Mouse (Mus musculus) forebrain, embryonic 13.5 days (tissue): ENCODE results near the gene Elof1. TPM values are rescaled to one million over a fixed set of nuclear protein-coding genes. Genes with fewer than 3 reads are reported as not detected.
A peak's percentile ranks its signal among the peaks of the same experiment; 100 is the strongest.

Experiments used
- ATAC-seq: fragments of 200-750 bp; cut with Nextera tagmentation; 2 replicates; pipeline ENCODE4 v1.8.0; 2017
- H3K27ac ChIP-seq: fragments of 300-500 bp; sonication (generic); 2 replicates; pipeline ENCODE4 v1.5.1; 2015; ENCODE audit warnings: inconsistent platforms, mild to moderate bottlenecking, moderate library complexity
- H3K27me3 ChIP-seq: fragments of 300-500 bp; sonication (generic); 2 replicates; pipeline ENCODE4 v1.6.1; 2015; ENCODE audit warnings: mild to moderate bottlenecking, inconsistent platforms
- H3K36me3 ChIP-seq: fragments of 300-500 bp; sonication (generic); 2 replicates; pipeline ENCODE4 v1.6.1; 2015; ENCODE audit warnings: mild to moderate bottlenecking, inconsistent platforms; ENCODE audit not compliant: poor library complexity, severe bottlenecking
- H3K4me1 ChIP-seq: fragments of 300-500 bp; sonication (generic); 2 replicates; pipeline ENCODE4 v1.6.1; 2015; ENCODE audit warnings: inconsistent platforms
- H3K4me2 ChIP-seq: fragments of 300-500 bp; sonication (generic); 2 replicates; pipeline ENCODE4 v1.6.1; 2015; ENCODE audit warnings: inconsistent platforms, mild to moderate bottlenecking, moderate library complexity
- H3K4me3 ChIP-seq: fragments of 300-500 bp; sonication (generic); 2 replicates; pipeline ENCODE4 v1.5.1; 2015; ENCODE audit warnings: mild to moderate bottlenecking, inconsistent platforms
- H3K9ac ChIP-seq: fragments of 300-500 bp; sonication (generic); 2 replicates; pipeline ENCODE4 v1.6.1; 2015; ENCODE audit warnings: mild to moderate bottlenecking, inconsistent platforms
- H3K9me3 ChIP-seq: fragments of 300-500 bp; sonication (generic); replicated peaks from 2 replicates; pipeline ENCODE4 v1.6.1; 2016; ENCODE audit warnings: inconsistent platforms
- WGBS: fragments of 180-500 bp; shearing (Covaris S2); methylation state at CpG from one replicate; pipeline ENCODE4 v1.1.7; 2015; 5-methylcytosine and 5-hydroxymethylcytosine counted together
- polyA plus RNA-seq: library from polyadenylated mRNA; unstranded; fragments of >200 nt; fragmentation: Nextera tagmentation; extraction: Ambion mirVana; gene quantifications from 2 replicates; pipeline ENCODE4 v1.2.1, GENCODE M21; 2015

Gene Elof1
- polyA plus RNA-seq = 206 and 210 TPM in 2 replicates

DNA sequence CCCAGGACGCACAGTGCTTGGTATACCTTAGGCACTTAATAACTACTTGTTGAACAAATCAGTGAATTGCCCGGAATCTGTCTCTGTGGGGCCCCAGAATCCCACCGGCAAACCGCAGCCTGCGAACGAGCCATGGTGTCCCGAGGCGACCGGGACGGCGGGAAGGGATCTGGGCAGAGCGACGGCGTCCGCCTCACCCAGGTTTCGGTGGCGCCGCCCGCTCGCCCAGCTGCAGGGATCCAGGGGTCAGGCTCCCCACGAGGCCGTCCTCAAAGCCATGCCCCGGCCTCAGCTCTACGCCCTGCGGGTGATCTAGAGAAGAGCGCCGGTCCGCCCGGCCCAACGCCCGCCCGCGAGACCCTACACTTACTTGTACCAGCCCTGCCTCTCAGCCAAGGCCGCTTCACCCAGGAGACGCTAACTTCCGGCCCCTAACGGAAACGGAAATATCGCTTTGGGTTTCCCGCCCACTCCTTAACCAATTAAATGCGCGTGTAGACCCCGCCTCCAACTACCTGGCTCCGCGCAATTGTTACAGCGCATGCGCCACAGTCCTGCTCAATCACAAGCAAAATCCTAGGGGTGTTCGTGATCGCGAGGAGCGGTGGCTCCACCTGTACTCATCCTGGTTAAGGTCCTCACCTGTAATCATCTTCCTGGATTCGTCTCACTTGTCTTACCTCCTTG, at the start of gene Elof1:
Gene Elof1 (minus strand): TSS at position 433 of the 687 bp plus-strand sequence.
- peak within 1 kb of the TSS; percentile 94 for H3K4me2 ChIP-seq
- WGBS = under 1% methylated on average over 52 of the region's 52 CpGs
- H3K27ac ChIP-seq = peak within 1 kb of the TSS; percentile 72
- peaks cover 5% of the 10 kb centered on the region; the same call in 1 of the 2 replicates for H3K27me3 ChIP-seq
- H3K4me1 ChIP-seq = peaks cover 21% of the 10 kb centered on the region
- peak; percentile 98 for ATAC-seq
- no peaks in the 10 kb centered on the region for H3K9me3 ChIP-seq
- peak within 1 kb of the TSS; percentile 91 for H3K9ac ChIP-seq
- H3K36me3 ChIP-seq = peaks cover 22% of the 10 kb centered on the region
- H3K4me3 ChIP-seq = peak within 1 kb of the TSS; percentile 80

GRCm38 (mm10) chr9:22166686-22167085, 49.7 kb upstream of the Elof1 start:
- Histone ChIP-seq H3K27ac (no peak overlapping the region), H3K27me3 (0 out of 2 replicates have a peak, but pooled peaks cover 4% of the 10 kb centered on the region), H3K36me3 (no peaks in the 10 kb centered on the region), H3K4me2 (no peak overlapping the region), H3K9ac (no peak overlapping the region), H3K4me3 (no peak overlapping the region), H3K9me3 (peaks cover 4% of the 10 kb centered on the region; the same call in 1 of the 2 replicates), H3K4me1 (no peaks in the 10 kb centered on the region)
- no peak for ATAC-seq
- 93% methylated on average over 10 of the region's 10 CpGs for whole genome bisulfite sequencing

- 0 out of 2 replicates have a peak, but pooled peaks cover 4% of the 10 kb centered on the region for H3K27me3 ChIP-seq
- no peak overlapping the region for H3K9ac ChIP-seq
- H3K27ac ChIP-seq = no peak overlapping the region
- H3K36me3 ChIP-seq = no peaks in the 10 kb centered on the region
- no peaks in the 10 kb centered on the region for H3K4me1 ChIP-seq
- H3K4me3 ChIP-seq = no peak overlapping the region
- peaks cover 4% of the 10 kb centered on the region; the same call in 1 of the 2 replicates for H3K9me3 ChIP-seq
- 50% methylated on average over 6 of the region's 6 CpGs for WGBS
- no peak overlapping the region for H3K4me2 ChIP-seq
- no peak for ATAC-seq
Observed at GRCm38 (mm10) chr9:22165964-22166363, 49.0 kb upstream of the Elof1 start.

DNA sequence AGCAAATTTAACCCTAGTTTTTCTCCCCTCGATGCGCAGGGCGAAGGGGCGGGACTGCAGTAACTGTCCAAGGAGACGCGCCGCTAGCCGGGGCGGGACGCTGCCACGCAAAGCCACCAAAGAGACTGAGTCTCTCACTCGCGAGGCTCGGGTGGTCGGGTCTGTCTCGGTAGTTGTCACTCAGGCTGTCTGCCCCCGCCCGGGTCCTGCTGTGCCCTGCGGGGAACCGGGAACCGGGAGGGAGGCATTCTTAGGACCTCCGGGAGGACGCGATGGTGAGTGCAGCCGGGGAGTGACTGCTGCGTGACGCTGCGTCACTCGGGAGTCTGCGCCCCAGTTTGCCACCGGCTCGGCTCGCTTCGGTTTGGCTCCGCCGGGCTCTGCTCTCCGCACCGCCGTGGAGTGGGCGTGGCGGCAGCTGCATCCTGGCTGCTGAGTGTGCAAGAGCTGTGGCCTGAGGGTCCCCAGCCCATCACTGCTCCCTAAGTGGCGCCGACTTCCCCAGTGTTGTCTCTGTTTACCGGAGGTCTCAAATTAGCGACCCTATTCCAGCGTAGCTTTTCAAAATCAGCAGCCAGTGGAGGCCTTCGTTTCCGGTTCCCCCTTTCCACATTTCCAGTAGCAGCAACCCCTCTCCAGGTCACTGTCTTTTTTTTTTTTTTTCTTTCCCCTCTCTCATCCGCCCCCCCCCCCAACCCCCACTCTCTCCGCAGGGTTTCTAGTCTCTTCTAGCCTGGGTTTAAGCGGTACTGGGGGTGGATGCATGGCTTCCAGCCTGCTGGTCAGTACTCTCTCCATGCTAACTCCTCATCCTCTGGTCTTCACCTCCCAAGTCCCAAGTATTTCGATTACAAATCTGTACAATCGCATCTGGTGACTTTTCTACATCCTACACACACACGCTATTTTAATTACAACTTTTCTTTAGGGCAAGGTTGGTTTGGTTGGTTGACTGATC, 48.0 kb upstream of the Elof1 start:
- ATAC-seq = peak; percentile 91
- peak overlapping the region; percentile 61 for H3K4me3 ChIP-seq
- H3K4me1 ChIP-seq = no peaks in the 10 kb centered on the region
- H3K27ac ChIP-seq = peak overlapping the region; percentile 37
- no peaks in the 10 kb centered on the region for H3K36me3 ChIP-seq
- WGBS = 2% methylated on average over 54 of the region's 54 CpGs
- H3K27me3 ChIP-seq = 0 out of 2 replicates have a peak, but pooled peaks cover 4% of the 10 kb centered on the region
- peak overlapping the region; percentile 82 for H3K4me2 ChIP-seq
- H3K9me3 ChIP-seq = peaks cover 4% of the 10 kb centered on the region; the same call in 1 of the 2 replicates
- H3K9ac ChIP-seq = peak overlapping the region; percentile 68

DNA sequence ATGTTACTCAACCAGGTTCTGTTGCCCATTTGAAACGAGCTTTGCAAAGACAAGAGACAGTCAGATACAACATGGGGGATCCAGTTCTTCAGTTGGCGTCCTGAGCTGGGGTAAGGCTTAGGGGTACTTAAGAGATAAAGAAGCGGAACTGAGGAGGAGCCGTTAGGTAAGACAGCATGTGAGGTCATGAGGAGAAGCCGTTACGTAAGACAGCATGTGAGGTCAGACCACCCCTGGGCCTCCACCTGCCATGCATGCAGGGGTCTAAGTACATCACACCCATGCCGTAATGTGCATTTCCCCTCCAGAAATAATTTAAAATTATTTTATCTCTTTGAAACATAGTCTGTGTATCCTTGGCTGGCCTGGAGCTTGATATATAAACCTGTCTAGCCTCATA, 45.9 kb upstream of the Elof1 start:
- Histone ChIP-seq H3K27ac (no peak overlapping the region), H3K4me3 (no peak overlapping the region), H3K4me1 (peaks cover 2% of the 10 kb centered on the region), H3K9ac (no peak overlapping the region), H3K36me3 (0 out of 2 replicates have a peak, but pooled peaks cover 7% of the 10 kb centered on the region), H3K9me3 (peaks cover 4% of the 10 kb centered on the region; the same call in 1 of the 2 replicates), H3K4me2 (no peak overlapping the region), H3K27me3 (peaks cover 6% of the 10 kb centered on the region; the same call in 1 of the 2 replicates)
- ATAC-seq = no peak
- 86% methylated on average over 7 of the region's 7 CpGs for WGBS

DNA sequence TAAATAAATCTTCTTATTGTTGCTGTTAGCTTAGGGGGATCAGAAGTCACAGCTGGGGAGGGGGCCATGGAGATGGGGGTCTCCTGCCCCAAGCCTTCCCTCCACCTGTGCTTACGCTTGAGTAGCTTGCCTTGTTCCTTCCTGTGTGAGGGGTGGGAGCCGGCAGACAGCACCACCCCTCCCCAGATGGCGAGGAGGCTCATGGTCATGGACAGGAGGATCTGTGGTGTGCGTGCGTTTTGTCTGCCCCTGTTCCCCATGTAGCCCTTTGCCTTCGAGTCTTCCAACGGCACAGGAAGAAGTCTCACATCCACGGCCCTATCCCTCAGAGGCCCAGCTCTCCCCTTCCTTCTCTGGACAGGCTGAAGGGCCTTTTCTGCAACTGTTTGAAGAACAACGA, 45.3 kb upstream of the Elof1 start:
- WGBS = 78% methylated on average over 9 of the region's 9 CpGs
- no peak for ATAC-seq
- H3K27ac ChIP-seq = no peak overlapping the region
- no peak overlapping the region for H3K4me2 ChIP-seq
- H3K9me3 ChIP-seq = peaks cover 4% of the 10 kb centered on the region; the same call in 1 of the 2 replicates
- H3K4me1 ChIP-seq = peaks cover 8% of the 10 kb centered on the region
- peaks cover 7% of the 10 kb centered on the region; the same call in 1 of the 2 replicates for H3K27me3 ChIP-seq
- H3K36me3 ChIP-seq = 0 out of 2 replicates have a peak, but pooled peaks cover 7% of the 10 kb centered on the region
- no peak overlapping the region for H3K4me3 ChIP-seq
- H3K9ac ChIP-seq = no peak overlapping the region

DNA sequence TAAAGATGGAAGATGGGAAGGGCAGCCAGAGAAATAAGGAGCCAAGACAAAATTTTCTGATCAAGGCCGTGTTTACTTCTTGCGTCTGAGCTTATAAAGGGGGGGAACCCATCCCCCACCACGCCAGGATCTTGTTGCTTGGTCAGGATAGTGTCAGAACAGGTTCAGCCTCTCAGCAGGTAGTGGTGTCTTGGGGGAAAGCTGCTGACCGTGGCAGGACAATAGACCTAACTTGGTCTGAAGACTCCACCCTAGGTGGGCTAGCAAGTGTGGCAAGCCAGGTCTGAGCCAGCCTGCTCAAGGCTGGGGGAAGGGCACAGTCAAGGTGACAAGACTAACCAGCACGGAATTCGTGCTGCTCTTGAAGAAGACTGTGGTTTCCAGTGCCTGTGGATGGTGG, 44.3 kb upstream of the Elof1 start:
- Histone ChIP-seq H3K4me3 (no peak overlapping the region), H3K27ac (no peak overlapping the region), H3K9me3 (no peaks in the 10 kb centered on the region), H3K36me3 (0 out of 2 replicates have a peak, but pooled peaks cover 7% of the 10 kb centered on the region), H3K27me3 (peaks cover 7% of the 10 kb centered on the region; the same call in 1 of the 2 replicates), H3K4me2 (no peak overlapping the region), H3K4me1 (peaks cover 11% of the 10 kb centered on the region), H3K9ac (no peak overlapping the region)
- 38% methylated on average over 6 of the region's 6 CpGs for WGBS
- no peak for ATAC-seq

- no peak for ATAC-seq
- Histone ChIP-seq H3K9me3 (no peaks in the 10 kb centered on the region), H3K4me3 (peak overlapping the region; percentile 68)
Observed at GRCm38 (mm10) chr9:22157516-22158265, 40.7 kb upstream of the Elof1 start.

DNA sequence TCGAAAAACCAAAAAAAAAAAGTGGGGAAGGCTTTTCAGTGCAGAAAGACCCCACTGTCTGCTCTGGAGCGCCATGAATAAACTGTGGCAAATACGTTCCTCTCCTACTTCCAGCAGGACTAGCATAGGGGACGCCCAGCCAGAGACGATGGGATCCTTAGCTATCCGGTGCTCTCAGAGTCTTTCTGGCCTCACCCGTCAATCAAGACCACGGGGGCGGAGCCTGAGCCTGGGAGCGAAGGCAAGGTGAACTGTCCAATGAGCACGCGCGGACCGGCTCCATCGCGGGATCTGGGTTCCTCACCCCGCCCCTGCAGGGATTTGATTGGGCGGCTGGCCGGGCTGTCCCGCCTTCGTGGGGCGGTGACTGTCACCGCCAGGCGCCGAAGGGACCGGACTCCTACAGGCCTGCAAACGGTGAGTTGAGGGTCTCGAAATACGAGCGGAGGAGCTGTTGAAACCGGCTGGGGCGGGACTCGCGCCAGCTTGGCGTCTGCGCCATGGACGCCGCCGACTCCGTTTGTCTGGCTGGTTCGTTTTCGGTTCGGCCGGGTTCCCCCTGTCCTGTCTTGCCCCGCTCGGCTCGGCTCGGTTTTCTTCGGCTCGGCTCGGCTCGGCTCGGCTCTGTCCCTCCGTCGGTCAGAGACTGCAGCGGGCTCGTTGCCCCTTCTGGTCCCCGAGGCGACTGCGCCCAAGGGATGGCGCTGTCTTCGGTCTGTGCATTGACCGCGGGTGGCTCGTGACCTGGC, 39.7 kb upstream of the Elof1 start, which contains the start of gene Pigyl:
Gene Pigyl (plus strand): TSS at position 350 of the 749 bp plus-strand sequence.
- 0 out of 2 replicates have a peak, but pooled peaks cover 7% of the 10 kb centered on the region for H3K36me3 ChIP-seq
- peak; percentile 98 for ATAC-seq
- no peaks in the 10 kb centered on the region for H3K9me3 ChIP-seq
- peaks cover 2% of the 10 kb centered on the region; the same call in 1 of the 2 replicates for H3K27me3 ChIP-seq
- H3K4me2 ChIP-seq = peak within 1 kb of the TSS; percentile 69
- H3K4me1 ChIP-seq = peaks cover 18% of the 10 kb centered on the region
- peak within 1 kb of the TSS; percentile 91 for H3K9ac ChIP-seq
- whole genome bisulfite sequencing = under 1% methylated on average over 65 of the region's 65 CpGs
- peak within 1 kb of the TSS; percentile 68 for H3K4me3 ChIP-seq
- peak within 1 kb of the TSS; percentile 84 for H3K27ac ChIP-seq

More at GRCm38 (mm10) chr9:22157516-22158265, 40.7 kb upstream of the Elof1 start:
- H3K27ac ChIP-seq = no peak overlapping the region
- 0 out of 2 replicates have a peak, but pooled peaks cover 7% of the 10 kb centered on the region for H3K36me3 ChIP-seq
- WGBS = 76% methylated on average over 34 of the region's 34 CpGs
- H3K27me3 ChIP-seq = peaks cover 2% of the 10 kb centered on the region; the same call in 1 of the 2 replicates
- peaks cover 18% of the 10 kb centered on the region for H3K4me1 ChIP-seq
- peak overlapping the region; percentile 69 for H3K4me2 ChIP-seq
- H3K9ac ChIP-seq = peak overlapping the region; percentile 91

GRCm38 (mm10) chr9:22155614-22156013, 38.6 kb upstream of the Elof1 start:
- ATAC-seq = peak; percentile 28

More at GRCm38 (mm10) chr9:22155614-22156013, 38.6 kb upstream of the Elof1 start:
- Histone ChIP-seq H3K27me3 (peaks cover 2% of the 10 kb centered on the region; the same call in 1 of the 2 replicates), H3K9ac (no peak overlapping the region), H3K9me3 (no peaks in the 10 kb centered on the region), H3K4me1 (peaks cover 18% of the 10 kb centered on the region), H3K27ac (no peak overlapping the region), H3K4me3 (no peak overlapping the region), H3K36me3 (0 out of 2 replicates have a peak, but pooled peaks cover 7% of the 10 kb centered on the region), H3K4me2 (peak overlapping the region; percentile 69; the same call in 1 of the 2 replicates)
- WGBS = 29% methylated on average over 10 of the region's 10 CpGs
